Comparison of ENCODE assay signal across 34 mouse cellular contexts in the genomic region with DNA sequence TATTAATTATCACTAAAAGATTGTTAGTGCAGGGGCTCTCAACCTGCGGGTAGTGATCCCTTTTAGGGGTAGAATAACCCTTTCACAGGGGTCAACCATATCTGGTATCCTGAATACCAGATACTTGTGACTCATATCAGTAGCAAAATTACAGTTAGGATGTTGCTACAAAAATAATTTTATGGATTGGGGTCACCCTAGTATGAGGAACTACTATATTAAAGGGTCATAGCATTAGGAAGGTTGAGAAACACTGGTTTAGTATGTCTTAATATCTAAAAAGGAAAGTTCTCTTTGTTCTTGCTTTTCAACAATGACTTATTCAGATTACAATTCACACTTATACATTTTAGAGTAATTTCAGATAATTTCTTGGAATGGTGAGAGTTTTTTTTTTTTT.
"Had no signal": no experiment of that assay in that cellular context is flagged by ENCODE, and none has a peak within 500 bp of the region (broad histone marks: within the 10 kb centered on the region; RNA-seq: fewer than 3 reads in every experiment).

No protein-coding gene starts in this region.

- H3K36me3 ChIP-seq: heart, embryonic 10.5 days; heart, embryonic 12.5 days; heart, embryonic 13.5 days; heart, embryonic 15.5 days; hindbrain, embryonic 10.5 days; hindbrain, embryonic 12.5 days; hindbrain, embryonic 13.5 days; hindbrain, embryonic 15.5 days; kidney, embryonic 15.5 days had no signal

- H3K9me3 ChIP-seq: heart, embryonic 10.5 days; heart, embryonic 12.5 days; heart, embryonic 13.5 days; heart, embryonic 15.5 days; hindbrain, embryonic 10.5 days; hindbrain, embryonic 12.5 days; hindbrain, embryonic 13.5 days; hindbrain, embryonic 15.5 days; kidney, embryonic 15.5 days had no signal

- DNase-seq: heart, postnatal 10 days; heart, postnatal 14 days; heart, postnatal 36 days; heart, postnatal 4 days; kidney, adult 11 months; kidney, adult 18-20 months; kidney, adult 2 months; kidney, adult 8-10 months; kidney, adult 9 months; kidney, postnatal 10 days; kidney, postnatal 14 days; kidney, postnatal 36 days; kidney, postnatal 4 days; layer of hippocampus, adult 9-11 months; layer of hippocampus, postnatal 36 days had no signal

- H3K27ac ChIP-seq: heart, embryonic 10.5 days; heart, embryonic 13.5 days; heart, embryonic 15.5 days; hindbrain, embryonic 10.5 days; hindbrain, embryonic 12.5 days; hindbrain, embryonic 13.5 days; hindbrain, embryonic 14.5 days; hindbrain, embryonic 15.5 days; hindbrain, postnatal 0 days; kidney, embryonic 15.5 days; kidney, postnatal 0 days; layer of hippocampus, adult 2 months; left cerebral cortex, adult 2 months had no signal

- H3K4me3 ChIP-seq: heart, embryonic 10.5 days; heart, embryonic 12.5 days; heart, embryonic 13.5 days; heart, embryonic 15.5 days; hindbrain, embryonic 10.5 days; hindbrain, embryonic 12.5 days; hindbrain, embryonic 13.5 days; hindbrain, embryonic 15.5 days; kidney, embryonic 15.5 days; layer of hippocampus, adult 2 months; left cerebral cortex, adult 2 months had no signal

- H3K27me3 ChIP-seq: heart, embryonic 12.5 days; heart, embryonic 13.5 days; heart, embryonic 15.5 days; hindbrain, embryonic 12.5 days; hindbrain, embryonic 13.5 days; hindbrain, embryonic 15.5 days; kidney, embryonic 15.5 days had no signal

- H3K4me2 ChIP-seq: heart, embryonic 11.5 days; heart, embryonic 12.5 days; heart, embryonic 13.5 days; heart, embryonic 15.5 days; hindbrain, embryonic 12.5 days; hindbrain, embryonic 13.5 days; hindbrain, embryonic 14.5 days; hindbrain, embryonic 15.5 days; kidney, embryonic 15.5 days had no signal

- ATAC-seq: hindbrain, embryonic 16.5 days; hindbrain, postnatal 0 days; inflammation-experienced regulatory T-cells, adult 6 months; intestine, embryonic 16.5 days; intestine, postnatal 0 days had no signal

- H3K9ac ChIP-seq: heart, embryonic 12.5 days; heart, embryonic 13.5 days; heart, embryonic 15.5 days; hindbrain, embryonic 12.5 days; hindbrain, embryonic 13.5 days; hindbrain, embryonic 14.5 days; hindbrain, embryonic 15.5 days; kidney, embryonic 15.5 days had no signal

- H3K4me1 ChIP-seq: heart, embryonic 10.5 days; heart, embryonic 12.5 days; heart, embryonic 13.5 days; heart, embryonic 15.5 days; hindbrain, embryonic 10.5 days; hindbrain, embryonic 12.5 days; hindbrain, embryonic 13.5 days; hindbrain, embryonic 15.5 days; kidney, embryonic 15.5 days had no signal
